Mouse (Mus musculus) liver, embryonic 11.5 days (tissue): ENCODE measurements at regions not wholly inside any gene's neighbourhood (a gene's known extent, or its start where the extent isn't known, plus 50 kb on each side); places are given as distances from the start of the nearest gene placed in this dataset.

Experiments used
- ATAC-seq: fragments of 200-750 bp; cut with Nextera tagmentation; replicated peaks from 2 replicates; pipeline ENCODE4 v1.8.0; 2017; ENCODE audit warnings: moderate number of reproducible peaks, mild to moderate bottlenecking, moderate TSS enrichment, moderate library complexity; ENCODE audit not compliant: low FRiP score
- DNase-seq: peaks from one replicate; pipeline ENCODE4 v3.0.0-alpha.2; 2017; ENCODE audit warnings: low spot score
- H3K27ac ChIP-seq: fragments of 300-500 bp; sonication (generic); 2 replicates; pipeline ENCODE4 v1.5.1; 2014; ENCODE audit warnings: mild to moderate bottlenecking, low read depth, low read length, control low read depth
- H3K27me3 ChIP-seq: fragments of 300-500 bp; sonication (generic); replicated peaks from 2 replicates; pipeline ENCODE4 v1.6.1; 2014; ENCODE audit warnings: low read length, mixed read lengths; ENCODE audit not compliant: control insufficient read depth, insufficient read depth
- H3K36me3 ChIP-seq: fragments of 300-500 bp; sonication (generic); 2 replicates; pipeline ENCODE4 v1.6.1; 2014; ENCODE audit warnings: mild to moderate bottlenecking, low read length, moderate library complexity, mixed read lengths; ENCODE audit not compliant: control insufficient read depth, insufficient read depth
- H3K4me1 ChIP-seq: fragments of 300-500 bp; sonication (generic); replicated peaks from 2 replicates; pipeline ENCODE4 v1.6.1; 2014; ENCODE audit warnings: low read length, mixed read lengths; ENCODE audit not compliant: control insufficient read depth, insufficient read depth
- H3K4me2 ChIP-seq: fragments of 300-500 bp; sonication (generic); 2 replicates; pipeline ENCODE4 v1.6.1; 2014; ENCODE audit warnings: mild to moderate bottlenecking, control low read depth, moderate library complexity
- H3K4me3 ChIP-seq: fragments of 300-500 bp; sonication (generic); 2 replicates; pipeline ENCODE4 v1.5.1; 2014; ENCODE audit warnings: low read depth, low read length, control low read depth
- H3K9ac ChIP-seq: fragments of 300-500 bp; sonication (generic); 2 replicates; pipeline ENCODE4 v1.6.1; 2014; ENCODE audit warnings: low read depth, low read length, control low read depth
- H3K9me3 ChIP-seq: fragments of 300-500 bp; sonication (generic); 2 replicates; pipeline ENCODE4 v1.6.1; 2016; ENCODE audit warnings: low read length, inconsistent platforms, mixed read lengths; ENCODE audit not compliant: control insufficient read depth
- WGBS: fragments of 180-500 bp; shearing (Covaris S2); extraction: QIAGEN DNeasy Blood & Tissue Kit; methylation state at CpG from one replicate; pipeline ENCODE4 v1.1.7; 2014; 5-methylcytosine and 5-hydroxymethylcytosine counted together

- no peaks in the 10 kb centered on the region for H3K27me3 ChIP-seq
- H3K4me1 ChIP-seq = no peaks in the 10 kb centered on the region
- no peaks in the 10 kb centered on the region for H3K9me3 ChIP-seq
- H3K36me3 ChIP-seq = no peaks in the 10 kb centered on the region
- WGBS = 63% methylated on average over 2 of the region's 2 CpGs
- H3K9ac ChIP-seq = no peak overlapping the region
- no peak overlapping the region for H3K27ac ChIP-seq
- H3K4me3 ChIP-seq = no peak overlapping the region
- no peak overlapping the region for H3K4me2 ChIP-seq
- DNase-seq (no peak), ATAC-seq (no peak)
Measured at GRCm38 (mm10) chr1:190589586-190589985, 322.0 kb downstream of the Rps6kc1 start.

GRCm38 (mm10) chr1:190583272-190583671 lies 328.3 kb downstream of the Rps6kc1 start:
- ATAC-seq = no peak
- no peaks in the 10 kb centered on the region for H3K9me3 ChIP-seq
- no peak for DNase-seq

DNA sequence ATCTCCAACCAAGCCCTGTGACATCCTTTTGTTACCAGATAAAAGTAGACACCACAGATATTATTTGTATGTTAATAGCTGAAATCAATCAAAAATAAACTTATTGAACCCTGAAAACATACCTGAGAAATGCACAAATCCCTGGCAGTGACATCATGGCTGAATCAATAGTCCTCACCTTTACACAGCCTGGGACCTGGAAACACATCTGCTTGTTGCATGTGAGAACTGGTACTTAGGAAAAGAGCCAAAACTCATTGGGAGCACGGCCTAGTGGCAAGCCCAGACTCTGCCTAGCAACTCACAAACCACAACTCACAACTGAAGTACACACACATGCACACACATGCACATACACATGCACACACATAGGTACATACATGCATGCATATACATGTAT lies 330.9 kb downstream of the Rps6kc1 start:
- Histone ChIP-seq H3K9me3 (no peaks in the 10 kb centered on the region), H3K27me3 (no peaks in the 10 kb centered on the region), H3K4me1 (no peaks in the 10 kb centered on the region), H3K4me2 (no peak overlapping the region), H3K36me3 (no peaks in the 10 kb centered on the region), H3K4me3 (no peak overlapping the region), H3K27ac (no peak overlapping the region), H3K9ac (no peak overlapping the region)
- 82% methylated on average over 1 of the region's 1 CpGs for WGBS
- no peak for ATAC-seq
- no peak for DNase-seq

More at GRCm38 (mm10) chr1:190583272-190583671, 328.3 kb downstream of the Rps6kc1 start:
- Histone ChIP-seq H3K4me3 (no peak overlapping the region), H3K36me3 (no peaks in the 10 kb centered on the region), H3K4me1 (no peaks in the 10 kb centered on the region), H3K27me3 (no peaks in the 10 kb centered on the region), H3K27ac (no peak overlapping the region), H3K9ac (no peak overlapping the region), H3K4me2 (no peak overlapping the region)
- WGBS = 77% methylated on average over 6 of the region's 6 CpGs

GRCm38 (mm10) chr1:190570981-190571380 lies 340.6 kb downstream of the Rps6kc1 start:
- H3K4me2 ChIP-seq = no peak overlapping the region
- H3K9me3 ChIP-seq = no peaks in the 10 kb centered on the region
- H3K4me1 ChIP-seq = no peaks in the 10 kb centered on the region
- no peak for ATAC-seq
- no peak for DNase-seq
- H3K4me3 ChIP-seq = no peak overlapping the region
- WGBS = 57% methylated on average over 4 of the region's 4 CpGs
- H3K36me3 ChIP-seq = no peaks in the 10 kb centered on the region
- no peak overlapping the region for H3K27ac ChIP-seq
- H3K27me3 ChIP-seq = no peaks in the 10 kb centered on the region
- H3K9ac ChIP-seq = no peak overlapping the region

GRCm38 (mm10) chr1:190570563-190570962 lies 341.0 kb downstream of the Rps6kc1 start:
- Histone ChIP-seq H3K4me3 (no peak overlapping the region), H3K4me1 (no peaks in the 10 kb centered on the region), H3K27me3 (no peaks in the 10 kb centered on the region), H3K4me2 (no peak overlapping the region), H3K9me3 (no peaks in the 10 kb centered on the region), H3K9ac (no peak overlapping the region), H3K27ac (no peak overlapping the region), H3K36me3 (no peaks in the 10 kb centered on the region)
- 80% methylated on average over 10 of the region's 10 CpGs for whole genome bisulfite sequencing
- DNase-seq (no peak), ATAC-seq (no peak)

DNA sequence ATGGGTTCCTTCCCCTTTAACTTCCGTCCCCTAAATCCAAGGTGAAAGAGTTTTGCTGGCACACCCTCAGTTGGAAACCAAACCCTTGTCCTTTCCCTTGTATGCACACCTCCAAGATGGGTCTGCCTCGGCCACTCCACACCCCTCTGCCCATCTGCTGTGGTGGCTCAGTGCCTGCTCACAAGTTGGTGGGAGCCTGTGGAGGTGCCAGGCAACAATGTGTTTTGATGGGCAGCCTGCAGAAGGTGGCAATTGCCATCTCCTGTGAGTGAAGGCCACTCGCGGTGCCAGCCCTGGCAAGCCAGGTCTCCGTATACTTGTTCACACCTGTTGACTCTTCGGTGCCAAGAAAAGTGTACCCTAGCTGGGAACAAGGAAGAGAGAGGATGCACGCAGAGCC lies 344.8 kb downstream of the Rps6kc1 start:
- Histone ChIP-seq H3K4me3 (no peak overlapping the region), H3K4me1 (peaks cover 3% of the 10 kb centered on the region; the same call in 1 of the 2 replicates), H3K9me3 (no peaks in the 10 kb centered on the region), H3K9ac (no peak overlapping the region), H3K4me2 (no peak overlapping the region), H3K27me3 (no peaks in the 10 kb centered on the region; the same call in 1 of the 2 replicates), H3K36me3 (no peaks in the 10 kb centered on the region), H3K27ac (no peak overlapping the region)
- ATAC-seq = no peak
- 77% methylated on average over 7 of the region's 7 CpGs for WGBS
- DNase-seq = no peak

GRCm38 (mm10) chr1:190562865-190563457 lies 348.6 kb downstream of the Rps6kc1 start:
- Histone ChIP-seq H3K4me1 (peaks cover 3% of the 10 kb centered on the region; the same call in 1 of the 2 replicates), H3K27me3 (no peaks in the 10 kb centered on the region; the same call in 1 of the 2 replicates), H3K9me3 (no peaks in the 10 kb centered on the region), H3K4me2 (no peak overlapping the region), H3K4me3 (no peak overlapping the region), H3K27ac (no peak overlapping the region), H3K36me3 (no peaks in the 10 kb centered on the region), H3K9ac (no peak overlapping the region)
- WGBS = 34% methylated on average over 13 of the region's 13 CpGs
- DNase-seq (no peak), ATAC-seq (no peak)

- no peaks in the 10 kb centered on the region for H3K9me3 ChIP-seq
- H3K36me3 ChIP-seq = no peaks in the 10 kb centered on the region
- H3K4me2 ChIP-seq = no peak overlapping the region
- H3K27me3 ChIP-seq = no peaks in the 10 kb centered on the region; the same call in 1 of the 2 replicates
- WGBS = 81% methylated on average over 9 of the region's 9 CpGs
- H3K9ac ChIP-seq = no peak overlapping the region
- peaks cover 3% of the 10 kb centered on the region; the same call in 1 of the 2 replicates for H3K4me1 ChIP-seq
- no peak overlapping the region for H3K4me3 ChIP-seq
- H3K27ac ChIP-seq = no peak overlapping the region
- no peak for ATAC-seq
- no peak for DNase-seq
Measured at GRCm38 (mm10) chr1:190560086-190560485, 351.5 kb downstream of the Rps6kc1 start.

DNA sequence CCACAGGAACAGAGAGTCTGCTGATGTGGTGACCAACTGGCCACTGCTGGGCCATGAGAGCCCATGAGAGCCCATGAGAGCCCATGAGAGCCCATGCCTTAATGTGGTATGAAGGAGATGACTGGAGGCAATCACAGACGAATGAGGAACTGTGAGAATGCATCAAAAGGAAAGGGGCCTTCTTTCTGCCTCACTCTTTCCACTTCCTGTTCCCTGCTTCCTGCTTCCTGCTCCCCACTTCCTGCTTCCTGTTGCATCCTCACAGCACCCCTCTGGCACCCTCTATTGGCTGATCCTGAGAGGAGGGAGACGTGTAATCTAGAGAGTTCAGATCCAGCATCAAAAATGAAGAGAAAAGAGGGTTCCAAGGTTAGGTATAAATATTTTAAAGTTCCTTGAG lies 369.7 kb downstream of the Rps6kc1 start:
- ATAC-seq = no peak
- H3K9ac ChIP-seq = no peak overlapping the region

More for the DNA sequence above, 369.7 kb downstream of the Rps6kc1 start:
- H3K27me3 ChIP-seq = no peaks in the 10 kb centered on the region
- no peak overlapping the region for H3K4me2 ChIP-seq
- DNase-seq = no peak
- 53% methylated on average over 2 of the region's 2 CpGs for WGBS
- H3K27ac ChIP-seq = no peak overlapping the region
- no peaks in the 10 kb centered on the region for H3K4me1 ChIP-seq
- H3K36me3 ChIP-seq = no peaks in the 10 kb centered on the region
- H3K4me3 ChIP-seq = no peak overlapping the region
- H3K9me3 ChIP-seq = no peaks in the 10 kb centered on the region
